Mouse (Mus musculus) midbrain, embryonic 14.5 days (tissue): ENCODE results near the gene Zpr1. TPM values are rescaled to one million over a fixed set of nuclear protein-coding genes. Genes with fewer than 3 reads are reported as not detected.
A peak's percentile ranks its signal among the peaks of the same experiment; 100 is the strongest.

Source experiments
- ATAC-seq: fragments of 200-750 bp; cut with Nextera tagmentation; 2 replicates; pipeline ENCODE4 v1.8.0; 2017; ENCODE audit warnings: moderate number of reproducible peaks, moderate library complexity; ENCODE audit not compliant: low FRiP score, low TSS enrichment
- DNase-seq: peaks from one replicate; pipeline ENCODE4 v3.0.0-alpha.2; 2015
- H3K27ac ChIP-seq: fragments of 300-500 bp; sonication (generic); replicated peaks from 2 replicates; pipeline ENCODE4 v1.5.1; 2014; ENCODE audit warnings: mild to moderate bottlenecking, low read depth, low read length, moderate library complexity
- H3K27me3 ChIP-seq: fragments of 300-500 bp; sonication (generic); 2 replicates; pipeline ENCODE4 v1.6.1; 2014; ENCODE audit warnings: low read length, control low read depth, mixed read lengths; ENCODE audit not compliant: control insufficient read depth, insufficient read depth
- H3K36me3 ChIP-seq: fragments of 300-500 bp; sonication (generic); 2 replicates; pipeline ENCODE4 v1.6.1; 2014; ENCODE audit warnings: low read length, control low read depth; ENCODE audit not compliant: control insufficient read depth, insufficient read depth
- H3K4me1 ChIP-seq: fragments of 300-500 bp; sonication (generic); 2 replicates; pipeline ENCODE4 v1.6.1; 2014; ENCODE audit warnings: mild to moderate bottlenecking, antibody characterized with exemption, low read length, control low read depth; ENCODE audit not compliant: control insufficient read depth, insufficient read depth
- H3K4me2 ChIP-seq: fragments of 300-500 bp; sonication (generic); 2 replicates; pipeline ENCODE4 v1.6.1; 2014; ENCODE audit warnings: mild to moderate bottlenecking, low read length, moderate library complexity
- H3K4me3 ChIP-seq: fragments of 300-500 bp; sonication (generic); replicated peaks from 2 replicates; pipeline ENCODE4 v1.5.1; 2014; ENCODE audit warnings: low read depth, low read length
- H3K9ac ChIP-seq: fragments of 300-500 bp; sonication (generic); replicated peaks from 2 replicates; pipeline ENCODE4 v1.6.1; 2014; ENCODE audit warnings: mild to moderate bottlenecking, low read length, moderate library complexity
- H3K9me3 ChIP-seq: fragments of 300-500 bp; sonication (generic); 2 replicates; pipeline ENCODE4 v1.6.1; 2016; ENCODE audit warnings: low read length, control low read depth, mixed read lengths; ENCODE audit not compliant: control insufficient read depth
- WGBS: fragments of 180-500 bp; shearing (Covaris S2); extraction: QIAGEN DNeasy Blood & Tissue Kit; methylation state at CpG from one replicate; pipeline ENCODE4 v1.1.7; 2014; 5-methylcytosine and 5-hydroxymethylcytosine counted together
- polyA plus RNA-seq: library from polyadenylated mRNA; unstranded; fragments of >200 nt; fragmentation: Nextera tagmentation; extraction: Ambion mirVana; gene quantifications from 2 replicates; pipeline ENCODE4 v1.2.1, GENCODE M21; 2014

Gene Zpr1
- polyA plus RNA-seq = 55.3 and 60.3 TPM in 2 replicates

DNA sequence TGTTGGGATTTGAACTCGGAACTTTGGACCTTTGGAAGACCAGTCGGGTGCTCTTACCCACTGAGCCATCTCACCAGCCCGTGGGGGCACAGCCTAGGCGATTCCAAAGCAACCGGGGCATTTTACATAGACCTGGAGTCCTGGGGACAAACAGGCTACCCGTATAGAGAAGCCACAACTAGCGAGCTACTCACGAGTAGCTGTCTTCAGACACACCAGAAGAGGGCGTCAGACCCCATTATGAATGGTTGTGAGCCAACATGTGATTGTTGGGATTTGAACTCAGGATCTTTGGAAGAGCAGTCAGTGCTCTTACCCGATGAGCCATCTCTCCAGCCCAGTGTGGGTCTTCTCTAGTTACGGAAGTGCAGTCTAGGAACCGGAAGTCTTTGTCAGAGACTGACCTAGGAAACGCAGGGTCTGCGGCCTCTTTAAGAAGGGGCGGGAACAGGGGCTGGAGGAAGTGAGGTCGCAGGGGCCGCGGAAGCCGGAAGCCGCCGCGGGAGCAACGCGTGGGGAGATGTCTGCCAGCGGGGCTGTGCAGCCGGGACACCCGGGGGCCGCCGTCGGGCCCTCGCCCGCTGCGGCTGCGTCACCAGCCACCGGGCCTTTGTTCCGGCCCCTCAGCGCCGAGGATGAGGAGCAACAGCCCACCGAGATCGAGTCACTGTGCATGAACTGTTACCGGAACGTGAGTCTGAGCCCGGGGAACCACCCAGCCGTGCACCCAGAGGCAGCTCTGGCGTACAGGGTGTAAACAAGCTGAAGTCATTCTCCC lies at the start of gene Zpr1:
TSS of gene Zpr1 (plus strand) at position 388 of the 778 bp plus-strand sequence.
- DNase-seq (peak; percentile 94), ATAC-seq (peak; percentile 95)
- Histone ChIP-seq H3K4me2 (peak within 1 kb of the TSS; percentile 93), H3K4me1 (peaks cover 5% of the 10 kb centered on the region), H3K36me3 (peaks cover 34% of the 10 kb centered on the region), H3K27ac (peak within 1 kb of the TSS; percentile 64; the same call in 1 of the 2 replicates), H3K27me3 (peaks cover 6% of the 10 kb centered on the region; the same call in 1 of the 2 replicates), H3K9ac (peak within 1 kb of the TSS; percentile 60), H3K9me3 (no peaks in the 10 kb centered on the region), H3K4me3 (peak within 1 kb of the TSS; percentile 70)
- WGBS = 6% methylated on average over 45 of the region's 45 CpGs

DNA sequence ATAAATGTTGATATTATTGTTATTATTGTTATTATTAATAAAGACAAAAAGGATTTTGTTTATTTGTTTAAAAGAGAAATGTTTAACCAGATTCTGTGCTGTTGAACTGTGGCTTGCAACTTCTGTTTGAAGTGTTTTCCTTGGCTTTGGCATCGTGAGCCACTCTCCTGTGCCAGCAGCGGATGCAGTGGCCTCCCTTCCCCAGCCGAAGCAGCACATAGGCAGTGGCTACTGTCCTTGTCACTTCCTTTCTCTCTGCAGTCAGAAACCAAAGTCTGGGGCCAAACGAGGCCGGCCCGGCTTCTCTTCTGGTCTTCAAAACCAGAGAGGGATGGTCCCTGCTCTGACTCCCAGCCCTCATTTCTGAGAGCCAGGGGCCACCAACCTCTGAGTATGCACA lies 49.8 kb upstream of the Zpr1 start:
- no peak for ATAC-seq
- H3K9ac ChIP-seq = no peak overlapping the region
- H3K27ac ChIP-seq = no peak overlapping the region
- H3K4me3 ChIP-seq = no peak overlapping the region
- DNase-seq = no peak
- H3K4me1 ChIP-seq = no peaks in the 10 kb centered on the region
- H3K4me2 ChIP-seq = no peak overlapping the region
- no peaks in the 10 kb centered on the region for H3K9me3 ChIP-seq
- peaks cover 43% of the 10 kb centered on the region for H3K36me3 ChIP-seq
- H3K27me3 ChIP-seq = no peaks in the 10 kb centered on the region
- 93% methylated on average over 6 of the region's 6 CpGs for WGBS

DNA sequence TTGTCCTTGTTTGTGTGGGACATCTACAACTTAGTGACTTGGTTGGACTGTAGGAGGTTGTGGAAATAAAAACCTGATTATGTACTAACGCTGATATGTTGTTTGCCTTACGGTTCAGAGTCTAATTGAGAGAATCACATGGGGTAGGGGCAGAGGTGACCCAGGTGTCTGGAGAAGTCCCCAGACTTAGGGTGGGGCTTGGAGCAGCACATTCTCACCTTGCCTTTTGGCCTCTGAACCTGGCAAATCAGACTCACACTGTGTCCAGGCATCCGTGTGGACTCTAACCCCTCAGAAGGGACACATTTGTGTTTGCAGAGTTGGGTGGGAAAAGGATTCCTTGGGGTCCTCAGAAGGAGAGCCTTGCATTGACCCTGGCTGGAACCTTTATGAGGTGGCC lies 48.8 kb upstream of the Zpr1 start:
- Histone ChIP-seq H3K4me2 (no peak overlapping the region), H3K9me3 (no peaks in the 10 kb centered on the region), H3K27ac (no peak overlapping the region), H3K4me3 (no peak overlapping the region), H3K27me3 (no peaks in the 10 kb centered on the region), H3K9ac (no peak overlapping the region), H3K4me1 (no peaks in the 10 kb centered on the region), H3K36me3 (peaks cover 43% of the 10 kb centered on the region)
- DNase-seq (no peak), ATAC-seq (no peak)
- WGBS = 90% methylated on average over 3 of the region's 3 CpGs

DNA sequence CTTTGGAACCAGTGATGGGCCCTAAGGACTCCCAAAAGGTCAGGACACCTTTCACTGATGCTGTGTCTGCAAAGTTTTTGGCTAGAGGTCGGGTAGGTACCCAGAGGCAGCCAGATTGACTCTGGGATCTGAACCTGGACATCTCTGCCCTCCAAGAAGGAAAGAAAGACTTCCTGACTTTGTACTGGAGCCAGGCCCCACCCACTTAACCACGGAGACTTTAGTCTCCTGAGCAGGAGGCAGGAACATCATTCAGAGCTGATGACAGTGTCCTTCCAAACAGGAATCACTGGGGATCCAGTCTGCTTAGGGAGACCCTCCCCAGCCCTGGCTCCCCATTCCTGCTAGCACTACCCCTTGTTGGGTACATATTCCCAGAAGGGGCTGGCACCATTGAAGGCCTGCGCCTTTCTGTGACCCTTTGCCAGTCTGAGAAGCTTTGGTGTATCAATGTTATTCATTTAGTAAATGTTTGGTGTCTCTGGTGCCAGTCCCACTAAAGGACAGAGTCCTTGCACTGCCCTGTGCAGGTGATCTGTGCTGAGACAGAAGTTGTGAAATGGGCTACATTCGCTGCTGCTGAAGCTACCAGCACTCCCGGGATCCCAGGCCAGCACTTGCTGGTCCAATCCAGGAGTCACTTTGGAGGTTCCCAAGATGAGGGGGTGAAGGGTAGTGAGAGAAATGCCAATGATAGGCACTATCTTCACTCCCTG lies 47.8 kb upstream of the Zpr1 start:
- WGBS = 64% methylated on average over 5 of the region's 5 CpGs
- H3K27ac ChIP-seq = no peak overlapping the region
- no peaks in the 10 kb centered on the region for H3K4me1 ChIP-seq
- ATAC-seq (no peak), DNase-seq (no peak)
- H3K4me2 ChIP-seq = no peak overlapping the region
- no peaks in the 10 kb centered on the region for H3K27me3 ChIP-seq
- no peak overlapping the region for H3K4me3 ChIP-seq
- no peak overlapping the region for H3K9ac ChIP-seq
- no peaks in the 10 kb centered on the region for H3K9me3 ChIP-seq
- H3K36me3 ChIP-seq = peaks cover 33% of the 10 kb centered on the region

DNA sequence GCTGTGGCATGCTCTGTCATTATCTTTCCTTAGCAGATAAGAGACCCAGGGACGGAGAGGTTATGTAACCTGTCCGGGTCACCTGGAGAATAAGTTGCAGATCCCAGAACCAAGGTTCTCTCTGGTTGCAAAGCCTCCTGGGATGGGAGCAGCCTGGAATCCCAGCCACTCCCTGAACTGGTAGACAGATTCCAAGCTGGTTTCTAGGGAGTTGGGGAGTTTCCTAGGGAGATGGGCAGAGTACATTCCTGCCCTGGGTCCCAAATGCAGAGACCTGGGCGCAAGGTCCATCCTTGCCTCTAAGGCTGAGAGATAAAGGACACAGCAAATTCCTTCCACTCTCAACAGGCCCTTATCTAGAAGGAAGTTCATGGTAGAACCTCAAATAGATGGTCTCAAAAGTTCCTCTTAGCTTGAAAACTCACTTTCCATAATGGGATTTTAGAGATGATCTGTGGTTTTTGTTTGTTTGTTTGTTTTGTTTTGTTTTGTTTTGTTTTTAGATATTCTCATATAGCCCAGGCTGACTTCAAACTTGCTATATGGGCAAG lies 45.7 kb upstream of the Zpr1 start:
- Histone ChIP-seq H3K4me1 (0 out of 2 replicates have a peak, but pooled peaks cover 5% of the 10 kb centered on the region), H3K4me3 (no peak overlapping the region), H3K27ac (no peak overlapping the region), H3K9ac (no peak overlapping the region), H3K27me3 (no peaks in the 10 kb centered on the region), H3K36me3 (peaks cover 13% of the 10 kb centered on the region), H3K4me2 (no peak overlapping the region), H3K9me3 (no peaks in the 10 kb centered on the region)
- ATAC-seq (no peak), DNase-seq (no peak)
- 90% methylated on average over 3 of the region's 3 CpGs for WGBS

DNA sequence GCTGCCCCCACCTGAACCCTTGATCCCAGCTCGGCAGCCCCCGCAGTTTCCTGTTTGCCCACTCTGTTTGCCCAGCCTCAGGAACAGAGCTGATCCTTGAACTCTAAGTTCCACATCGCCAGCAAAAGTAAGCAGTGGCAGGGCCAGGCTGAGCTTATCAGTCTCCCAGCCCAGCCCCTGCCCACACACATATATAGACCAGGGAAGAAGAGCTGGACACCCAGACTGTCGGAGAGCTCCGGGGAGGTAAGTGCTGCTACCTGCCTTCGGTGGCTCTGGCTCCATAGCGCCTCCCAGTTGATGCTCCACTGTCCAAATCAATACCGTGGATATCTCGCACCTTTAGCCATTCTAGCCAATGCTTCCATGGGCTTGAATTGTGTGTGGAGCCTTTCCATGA lies 44.4 kb upstream of the Zpr1 start, which contains the start of gene Apoa1:
TSS of gene Apoa1 (plus strand) at position 90 of the 400 bp plus-strand sequence.
- Histone ChIP-seq H3K4me2 (no peak within 1 kb of the TSS; the same call in 1 of the 2 replicates), H3K4me3 (no peak within 1 kb of the TSS), H3K9ac (no peak within 1 kb of the TSS), H3K36me3 (0 out of 2 replicates have a peak, but pooled peaks cover 2% of the 10 kb centered on the region), H3K9me3 (no peaks in the 10 kb centered on the region), H3K27ac (no peak within 1 kb of the TSS), H3K27me3 (no peaks in the 10 kb centered on the region), H3K4me1 (0 out of 2 replicates have a peak, but pooled peaks cover 5% of the 10 kb centered on the region)
- 71% methylated on average over 9 of the region's 9 CpGs for WGBS
- DNase-seq = no peak
- no peak for ATAC-seq

DNA sequence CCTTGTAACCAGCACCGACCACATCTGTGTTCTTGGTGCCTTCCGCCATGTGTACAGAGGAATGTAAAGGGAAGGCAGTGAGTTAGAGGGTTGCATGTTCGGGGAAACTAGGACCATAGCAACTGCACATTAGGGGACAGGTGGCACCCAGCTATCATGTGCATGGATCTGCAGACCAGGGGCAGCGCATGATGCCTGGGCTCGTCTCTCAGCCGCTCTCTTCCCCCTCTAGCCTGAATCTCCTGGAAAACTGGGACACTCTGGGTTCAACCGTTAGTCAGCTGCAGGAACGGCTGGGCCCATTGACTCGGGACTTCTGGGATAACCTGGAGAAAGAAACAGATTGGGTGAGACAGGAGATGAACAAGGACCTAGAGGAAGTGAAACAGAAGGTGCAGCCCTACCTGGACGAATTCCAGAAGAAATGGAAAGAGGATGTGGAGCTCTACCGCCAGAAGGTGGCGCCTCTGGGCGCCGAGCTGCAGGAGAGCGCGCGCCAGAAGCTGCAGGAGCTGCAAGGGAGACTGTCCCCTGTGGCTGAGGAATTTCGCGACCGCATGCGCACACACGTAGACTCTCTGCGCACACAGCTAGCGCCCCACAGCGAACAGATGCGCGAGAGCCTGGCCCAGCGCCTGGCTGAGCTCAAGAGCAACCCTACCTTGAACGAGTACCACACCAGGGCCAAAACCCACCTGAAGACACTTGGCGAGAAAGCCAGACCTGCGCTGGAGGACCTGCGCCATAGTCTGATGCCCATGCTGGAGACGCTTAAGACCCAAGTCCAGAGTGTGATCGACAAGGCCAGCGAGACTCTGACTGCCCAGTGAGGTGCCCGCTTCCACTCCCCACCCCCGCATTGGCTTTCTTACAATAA lies 43.1 kb upstream of the Zpr1 start:
- Histone ChIP-seq H3K4me3 (peak overlapping the region; percentile 42), H3K27me3 (no peaks in the 10 kb centered on the region), H3K9ac (peak overlapping the region; percentile 51), H3K4me2 (peak overlapping the region; percentile 61), H3K9me3 (no peaks in the 10 kb centered on the region), H3K4me1 (0 out of 2 replicates have a peak, but pooled peaks cover 5% of the 10 kb centered on the region), H3K27ac (peak overlapping the region; percentile 60), H3K36me3 (no peaks in the 10 kb centered on the region)
- 15% methylated on average over 37 of the region's 37 CpGs for WGBS
- ATAC-seq (peak; percentile 89), DNase-seq (peak; percentile 95)

DNA sequence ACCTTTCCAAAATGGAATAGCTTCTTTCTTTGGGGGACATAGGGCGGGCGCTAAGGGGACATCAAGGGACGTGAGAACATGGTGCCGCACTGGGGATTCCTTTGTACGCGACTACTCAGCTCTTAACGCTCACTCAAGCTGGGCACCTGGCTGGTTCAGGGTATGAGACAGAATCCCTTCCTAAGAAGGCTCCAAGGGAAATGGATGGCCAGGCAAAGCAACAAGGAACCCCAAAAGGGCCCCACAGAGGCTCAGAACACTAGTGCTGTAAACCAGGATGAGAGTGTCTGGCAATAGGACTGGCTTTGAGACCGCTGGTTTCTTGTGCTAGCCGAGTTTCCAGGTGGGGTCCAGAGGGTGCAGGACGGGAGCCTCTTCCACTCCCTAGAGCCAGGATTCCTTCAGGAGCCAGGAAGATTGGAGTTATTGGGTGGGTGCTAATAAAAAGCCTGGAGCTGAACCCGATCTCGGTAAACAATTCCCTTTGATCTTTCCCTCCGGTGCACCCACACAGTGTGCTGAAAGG lies 42.4 kb upstream of the Zpr1 start:
- 20% methylated on average over 13 of the region's 13 CpGs for WGBS
- ATAC-seq (no peak), DNase-seq (peak; percentile 57)
- Histone ChIP-seq H3K27ac (peak overlapping the region; percentile 60), H3K9ac (peak overlapping the region; percentile 51), H3K27me3 (no peaks in the 10 kb centered on the region), H3K4me2 (peak overlapping the region; percentile 61), H3K4me3 (peak overlapping the region; percentile 42), H3K9me3 (no peaks in the 10 kb centered on the region), H3K36me3 (no peaks in the 10 kb centered on the region), H3K4me1 (0 out of 2 replicates have a peak, but pooled peaks cover 5% of the 10 kb centered on the region)
